Mouse (Mus musculus): Measurements from ENCODE around the gene Dtx3. TPM values are rescaled to one million over a fixed set of nuclear protein-coding genes. Genes with fewer than 3 reads are reported as not detected.
A peak's percentile ranks its signal among the peaks of the same experiment; 100 is the strongest.

The Dtx3 gene
- 100 to 1,000 TPM; 200 to 207 TPM for total RNA-seq (2021)
- long read RNA-seq, experiment 1, transcript Dtx3-201 (6 exons, 1,944 nt), result major isoform, 66 of 138 reads
- long read RNA-seq, experiment 1, transcript Dtx3-204 (6 exons, 1,925 nt), result minor isoform, 5 of 138 reads
- long read RNA-seq, experiment 1, transcript Dtx3-202 (5 exons, 1,994 nt), result minor isoform, 21 of 138 reads
- long read RNA-seq, experiment 1, partial matches to known transcripts, result 27 of 138 reads
- long read RNA-seq, experiment 1, other reads (novel, unspliced or antisense), result 19 of 138 reads
- long read RNA-seq, experiment 2, transcript Dtx3-204 (6 exons, 1,925 nt), result minor isoform, 13 of 190 reads
- long read RNA-seq, experiment 2, transcript Dtx3-202 (5 exons, 1,994 nt), result minor isoform, 35 of 190 reads
- long read RNA-seq, experiment 2, transcript Dtx3-201 (6 exons, 1,944 nt), result major isoform, 77 of 190 reads
- long read RNA-seq, experiment 2, partial matches to known transcripts, result 42 of 190 reads
- long read RNA-seq, experiment 2, other reads (novel, unspliced or antisense), result 23 of 190 reads

- no peak for DNase-seq (ENCODE audit: low spot score in 2 of 2)
These were observed at the start of gene Dtx3 for GRCm38 (mm10) chr10:127195328-127196129. TSS of gene Dtx3 (minus strand) at chr10:127195728.

- DNase-seq (ENCODE audit: low spot score in 2 of 2), result no peak
These were observed 42.8 kb upstream of the Dtx3 start for GRCm38 (mm10) chr10:127238241-127238824.

GRCm38 (mm10) chr10:127236541-127236940 lies 41.0 kb upstream of the Dtx3 start:
- DNase-seq (ENCODE audit: low spot score in 2 of 2), result no peak

- no peak for DNase-seq (ENCODE audit: low spot score in 2 of 2)
These were observed 37.6 kb upstream of the Dtx3 start for GRCm38 (mm10) chr10:127233141-127233540.

- DNase-seq (ENCODE audit: low spot score in 2 of 2), result no peak
These were observed 36.2 kb upstream of the Dtx3 start for GRCm38 (mm10) chr10:127231741-127232140.

- no peak for DNase-seq (ENCODE audit: low spot score in 2 of 2)
These were observed 35.2 kb upstream of the Dtx3 start for GRCm38 (mm10) chr10:127230693-127231092.

GRCm38 (mm10) chr10:127228897-127229296 lies 33.4 kb upstream of the Dtx3 start:
- peak in 1 of 2 experiments; percentile 76 for DNase-seq (ENCODE audit: low spot score in 2 of 2)

- no peak for DNase-seq (ENCODE audit: low spot score in 2 of 2)
These were observed 31.6 kb upstream of the Dtx3 start for GRCm38 (mm10) chr10:127227163-127227562.

GRCm38 (mm10) chr10:127226318-127226895 lies 30.9 kb upstream of the Dtx3 start:
- DNase-seq (ENCODE audit: low spot score in 2 of 2), result no peak

GRCm38 (mm10) chr10:127225732-127226131 lies 30.2 kb upstream of the Dtx3 start:
- peak in 1 of 2 experiments; percentile 41 for DNase-seq (ENCODE audit: low spot score in 2 of 2)

GRCm38 (mm10) chr10:127225213-127225612 lies 29.7 kb upstream of the Dtx3 start:
- DNase-seq (ENCODE audit: low spot score in 2 of 2), result no peak

- DNase-seq (ENCODE audit: low spot score in 2 of 2), result no peak
These were observed 22.8 kb upstream of the Dtx3 start for GRCm38 (mm10) chr10:127218339-127218738.

GRCm38 (mm10) chr10:127217177-127217576 lies 21.6 kb upstream of the Dtx3 start:
- DNase-seq (ENCODE audit: low spot score in 2 of 2), result no peak

- DNase-seq (ENCODE audit: low spot score in 2 of 2), result no peak
These were observed 20.9 kb upstream of the Dtx3 start for GRCm38 (mm10) chr10:127216456-127216855.

GRCm38 (mm10) chr10:127214422-127214803 lies 18.9 kb upstream of the Dtx3 start:
- DNase-seq (ENCODE audit: low spot score in 2 of 2), result no peak

GRCm38 (mm10) chr10:127213704-127214421 lies 18.3 kb upstream of the Dtx3 start:
- no peak for DNase-seq (ENCODE audit: low spot score in 2 of 2)

GRCm38 (mm10) chr10:127213272-127213671 lies 17.7 kb upstream of the Dtx3 start:
- DNase-seq (ENCODE audit: low spot score in 2 of 2), result no peak

GRCm38 (mm10) chr10:127211414-127211854 lies 15.9 kb upstream of the Dtx3 start, which contains the start of gene Pip4k2c:
TSS of gene Pip4k2c (minus strand) at chr10:127211585.
- DNase-seq (ENCODE audit: low spot score in 2 of 2), result peak; percentile 79 to 87

- no peak for DNase-seq (ENCODE audit: low spot score in 2 of 2)
These were observed 15.5 kb upstream of the Dtx3 start for GRCm38 (mm10) chr10:127210961-127211405.

- no peak for DNase-seq (ENCODE audit: low spot score in 2 of 2)
These were observed 14.5 kb upstream of the Dtx3 start for GRCm38 (mm10) chr10:127209928-127210570.
